Mouse (Mus musculus): ENCODE measurements around the gene Fam83d.
"Not testable (repeated sequence)": the region's sequence is repeated elsewhere in the genome, so short reads cannot be mapped to it uniquely, and the experiment has no call there.

The Fam83d gene

DNA sequence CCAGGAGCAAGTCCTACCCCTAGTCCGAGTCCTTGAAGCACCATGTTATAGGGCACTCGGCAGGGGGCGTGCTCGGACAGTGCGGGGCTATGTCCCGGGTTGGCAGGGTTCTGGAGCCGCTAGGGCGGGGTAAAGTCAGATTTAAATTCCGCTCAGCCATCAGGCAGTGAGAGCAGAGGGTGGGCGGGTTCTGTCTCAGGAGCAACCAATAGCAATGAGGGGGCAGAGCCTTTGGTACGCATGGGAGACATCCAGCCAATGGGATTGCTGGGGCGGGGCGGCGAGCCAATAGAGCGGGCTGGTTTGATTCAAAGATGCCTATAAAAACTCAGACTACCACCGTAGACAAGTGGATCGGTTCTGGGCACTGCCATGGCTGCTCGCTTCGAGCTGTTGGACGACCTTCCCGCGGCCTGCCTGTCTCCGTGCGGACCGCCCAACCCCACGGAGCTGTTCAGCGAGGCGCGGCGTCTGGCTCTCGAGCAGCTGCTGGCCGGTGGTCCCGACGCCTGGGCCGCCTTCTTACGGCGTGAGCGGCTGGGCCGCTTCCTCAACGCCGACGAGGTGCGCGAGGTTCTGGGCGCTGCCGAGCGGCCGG, at the start of gene Fam83d:
TSS of gene Fam83d (plus strand) at position 352 of the 598 bp plus-strand sequence.
- peak; percentile 94 to 97 for DNase-seq

DNA sequence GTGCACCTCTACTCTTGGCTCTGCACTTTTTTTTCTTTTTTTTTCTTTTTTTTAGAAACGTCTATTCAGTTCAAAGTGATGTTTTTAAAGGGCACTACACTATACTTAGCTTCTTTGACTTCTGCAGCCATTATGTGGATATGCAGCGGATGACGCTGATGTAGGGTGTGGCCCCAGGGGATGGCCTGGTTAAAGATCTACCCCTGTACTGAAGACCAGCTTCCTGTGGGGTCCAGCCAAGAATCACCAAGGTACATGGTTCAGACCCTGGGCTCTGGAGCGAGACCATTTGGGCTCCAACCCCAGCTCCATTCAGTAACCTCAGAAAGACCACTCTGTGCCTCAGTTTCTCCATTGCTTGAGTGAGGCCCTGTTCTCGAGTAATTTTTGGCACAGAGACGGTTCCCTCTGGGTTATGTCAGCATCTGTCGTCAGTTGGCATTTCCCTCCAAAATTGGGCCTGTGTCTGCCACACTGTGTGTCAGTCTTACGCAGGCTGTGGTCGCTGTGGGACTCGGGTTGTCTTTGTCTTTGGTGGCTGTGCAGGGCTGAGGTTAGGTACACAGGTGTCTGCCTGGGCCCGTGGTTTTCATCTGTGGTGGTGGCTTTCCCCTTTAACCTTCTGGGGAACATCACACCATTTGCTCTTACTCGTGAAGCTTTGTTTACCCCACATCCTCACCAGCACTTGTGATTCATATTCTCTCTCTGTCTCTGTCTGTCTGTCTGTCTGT, 48.9 kb upstream of the Fam83d start:
- no peak for DNase-seq

DNA sequence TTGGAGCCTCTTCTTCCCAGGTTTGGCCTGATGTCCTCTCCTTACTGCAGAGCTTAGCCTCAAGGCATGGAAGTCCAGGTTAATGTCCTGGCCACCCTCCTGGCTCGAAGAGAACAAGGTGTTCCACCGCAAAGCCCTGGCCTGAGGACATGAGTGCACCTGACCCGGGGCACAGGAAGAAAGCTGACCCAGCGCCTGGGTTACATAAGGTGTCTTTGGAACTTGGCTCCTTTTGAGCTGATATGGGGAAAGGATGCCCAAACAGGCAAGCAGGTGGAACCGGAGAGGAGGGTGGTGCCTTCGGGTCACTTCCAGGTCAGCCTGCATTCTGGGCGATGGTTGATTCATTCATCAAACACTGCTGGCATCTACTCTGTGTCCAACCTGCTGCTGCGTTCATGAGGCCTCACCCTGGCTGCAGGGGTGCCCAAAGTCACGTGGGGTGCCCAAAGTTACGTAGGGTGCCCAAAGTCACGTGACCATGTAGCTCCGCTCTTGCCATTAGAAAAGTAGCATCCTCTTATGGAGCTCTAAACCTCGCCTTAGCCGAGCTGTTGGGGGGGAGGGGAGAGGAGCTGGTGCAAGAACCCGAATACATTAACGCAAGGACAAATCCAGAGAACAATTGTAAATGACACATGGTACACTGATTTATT, 47.0 kb upstream of the Fam83d start:
- no peak for DNase-seq

DNA sequence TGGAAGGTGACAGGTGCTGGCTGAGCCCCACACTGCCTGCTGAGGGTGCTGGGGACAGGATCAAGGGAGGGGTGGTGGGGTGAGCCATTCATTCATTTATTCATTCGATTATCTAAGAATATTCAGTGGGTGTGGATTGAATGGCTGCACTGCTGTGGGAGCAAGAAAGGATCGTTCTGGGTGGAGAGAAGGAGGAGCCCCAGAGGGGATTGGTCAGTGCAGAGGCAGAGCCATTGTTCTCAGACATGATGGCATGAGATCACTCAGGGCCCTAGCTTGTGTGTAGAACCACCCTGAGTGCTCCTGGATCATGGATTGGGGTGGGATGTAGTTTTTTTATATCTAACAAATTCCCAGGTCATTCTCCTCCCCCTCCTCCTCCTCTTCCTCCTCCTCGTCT, 46.4 kb upstream of the Fam83d start:
- DNase-seq = no peak

DNA sequence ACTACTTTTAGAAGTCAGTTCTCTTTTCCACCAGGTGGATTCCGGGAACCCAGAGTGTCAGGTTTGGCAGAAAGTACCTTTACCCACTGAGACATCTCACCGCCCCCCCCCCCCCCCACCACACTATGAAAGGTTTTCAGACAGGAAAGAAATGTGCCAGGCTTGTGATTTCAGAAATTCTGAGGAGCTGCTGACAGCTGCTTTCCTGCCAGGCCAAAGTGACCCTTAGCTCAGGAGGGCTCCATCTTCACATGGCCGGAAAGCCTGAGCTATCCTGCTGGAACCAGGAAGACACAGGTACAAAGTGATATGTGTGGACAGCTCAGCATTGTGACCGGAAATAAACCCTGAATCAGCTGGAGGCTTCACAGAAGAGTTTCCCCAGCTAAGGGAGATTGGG, 45.8 kb upstream of the Fam83d start:
- no peak for DNase-seq

DNA sequence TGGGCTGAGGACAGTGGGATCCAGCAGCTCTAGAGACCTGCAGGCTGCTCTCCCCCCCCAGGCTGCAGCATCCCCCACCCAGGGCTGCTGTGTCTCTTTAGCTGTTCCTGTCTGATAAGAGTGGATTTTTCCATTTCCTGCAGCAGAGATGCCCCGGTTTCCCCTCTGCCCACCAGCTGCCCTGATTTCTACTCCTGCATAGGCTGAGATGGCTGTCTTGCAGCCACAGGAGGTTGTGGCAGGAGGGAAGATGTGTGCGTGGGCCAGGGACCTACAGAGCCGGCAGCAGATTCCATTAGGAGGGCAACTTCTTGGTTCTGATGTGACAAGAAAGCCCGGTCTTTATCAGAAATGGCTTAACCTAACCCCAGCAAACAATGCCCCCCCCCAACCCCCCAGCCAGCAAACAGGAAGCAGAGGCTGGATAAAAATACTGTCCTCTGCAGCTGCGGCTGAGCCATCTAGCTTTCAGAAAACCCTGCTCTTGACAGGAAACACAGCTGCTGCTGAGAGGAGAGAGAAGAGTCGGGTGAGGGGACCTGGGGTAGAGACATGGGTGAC, 44.8 kb upstream of the Fam83d start:
- DNase-seq = no peak

DNA sequence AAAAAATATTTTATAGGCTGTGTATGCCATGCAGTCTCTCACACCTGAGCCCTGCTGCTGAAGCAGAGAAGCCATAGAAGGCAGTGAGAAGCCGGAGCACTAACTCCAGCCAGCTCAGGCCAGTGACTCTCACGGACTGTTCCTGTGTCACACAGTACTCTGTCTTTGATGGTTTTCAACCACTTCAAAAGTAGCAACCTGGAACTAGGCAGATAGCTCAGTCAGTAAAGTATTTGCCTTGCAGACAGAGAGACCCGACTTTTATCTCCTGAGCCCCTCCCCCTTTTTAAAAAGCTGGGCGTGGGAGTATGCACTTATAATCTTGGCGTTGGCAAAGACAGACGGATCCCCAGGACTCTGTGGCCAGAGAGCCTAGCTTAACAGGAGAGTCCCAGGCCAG, 44.1 kb upstream of the Fam83d start:
- no peak for DNase-seq

DNA sequence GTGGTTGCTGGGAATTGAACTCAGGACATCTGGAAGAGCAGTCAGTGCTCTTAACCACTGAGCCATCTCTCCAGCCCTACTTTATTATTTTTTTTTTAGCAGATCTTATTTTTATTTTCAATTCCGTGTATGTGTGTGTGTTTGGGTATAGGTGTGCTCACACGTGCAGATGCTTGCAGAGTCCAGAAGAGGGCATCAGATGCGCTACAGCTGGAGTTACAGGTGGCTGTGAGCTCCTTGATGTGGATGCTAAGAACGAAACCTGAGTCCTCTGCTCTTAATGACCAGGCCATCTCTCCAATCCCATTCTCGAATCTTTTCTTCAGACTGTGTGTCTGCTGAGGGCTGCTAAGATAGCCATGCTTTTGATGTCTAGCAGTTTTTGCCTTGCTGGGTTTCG, 41.6 kb upstream of the Fam83d start:
- no peak for DNase-seq

DNA sequence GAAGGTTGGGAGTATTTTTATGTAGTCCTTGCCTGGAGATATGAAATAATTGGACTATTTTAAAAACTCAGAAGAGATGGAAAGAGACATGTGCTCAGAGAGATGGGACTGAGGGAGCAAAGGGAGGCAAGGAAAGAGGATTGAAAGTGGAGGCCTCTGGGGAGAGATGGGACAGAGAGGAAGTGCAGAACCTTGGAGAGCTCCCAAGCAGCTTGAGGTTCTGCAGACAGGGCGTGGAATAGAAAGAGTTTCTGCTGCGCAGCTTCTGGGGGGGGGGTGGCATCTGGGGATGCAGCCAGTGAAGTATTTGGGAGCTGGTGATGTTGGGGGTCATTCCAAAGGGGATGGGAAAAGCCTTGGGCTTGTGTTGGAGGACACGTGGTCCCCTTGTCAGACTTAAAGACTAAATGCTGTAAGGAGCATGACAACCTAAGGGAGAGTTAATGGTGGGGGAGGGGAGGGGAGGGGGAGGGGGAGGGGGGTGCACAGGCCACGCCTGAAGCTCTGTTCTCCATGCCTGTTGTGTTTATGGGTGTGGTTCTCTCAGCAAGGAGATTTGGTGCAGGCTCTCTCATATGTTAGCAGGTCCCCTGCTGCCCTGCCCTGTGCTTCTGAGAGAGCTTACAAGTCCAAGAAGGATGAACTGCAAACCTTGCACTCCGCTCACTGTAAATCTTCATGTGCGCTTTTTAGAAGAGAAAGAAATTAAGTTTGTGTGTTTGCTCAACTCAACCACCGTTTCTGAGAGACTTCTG, 39.7 kb upstream of the Fam83d start:
- DNase-seq = no peak

DNA sequence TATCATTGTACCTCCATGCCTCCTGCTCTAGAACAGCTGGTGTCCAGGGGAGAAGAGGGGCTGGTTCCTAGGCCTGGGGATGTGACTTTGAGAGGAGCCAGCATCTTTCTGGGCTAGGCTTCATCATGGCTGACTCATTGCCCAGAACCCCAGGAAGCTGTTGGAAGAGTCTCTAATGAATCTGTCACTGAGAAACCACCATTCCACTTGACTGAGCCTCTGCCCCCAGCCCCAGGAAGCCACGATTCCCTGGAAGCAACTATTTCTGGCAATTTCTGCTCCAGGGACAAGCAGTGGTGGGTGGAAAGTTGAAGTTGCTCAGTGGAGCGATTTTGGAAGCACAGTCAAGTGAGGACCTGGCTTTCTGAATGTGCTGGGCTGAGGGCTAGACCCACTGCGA, 37.0 kb upstream of the Fam83d start:
- DNase-seq = peak; percentile 75 to 78

DNA sequence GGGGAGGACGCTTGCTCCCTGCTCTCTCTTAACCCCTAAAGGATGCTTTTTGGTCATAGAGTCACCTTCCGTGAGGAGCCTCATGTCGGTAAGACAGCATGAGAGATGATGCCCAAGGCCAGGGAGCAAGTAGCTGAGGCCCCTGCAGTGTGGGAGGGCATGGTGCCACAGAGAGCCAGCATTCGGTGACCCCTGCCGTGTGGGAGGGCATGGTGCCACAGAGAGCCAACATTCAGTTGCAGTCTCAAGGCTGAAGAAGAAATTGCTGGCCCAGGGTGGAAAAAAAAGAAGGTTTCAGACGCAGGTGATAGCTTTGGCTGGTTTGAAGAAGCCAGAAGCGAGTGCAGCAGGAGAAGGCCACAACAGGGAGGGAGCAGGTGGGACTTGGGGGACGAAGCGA, 35.4 kb upstream of the Fam83d start:
- DNase-seq = peak; percentile 46 to 48

DNA sequence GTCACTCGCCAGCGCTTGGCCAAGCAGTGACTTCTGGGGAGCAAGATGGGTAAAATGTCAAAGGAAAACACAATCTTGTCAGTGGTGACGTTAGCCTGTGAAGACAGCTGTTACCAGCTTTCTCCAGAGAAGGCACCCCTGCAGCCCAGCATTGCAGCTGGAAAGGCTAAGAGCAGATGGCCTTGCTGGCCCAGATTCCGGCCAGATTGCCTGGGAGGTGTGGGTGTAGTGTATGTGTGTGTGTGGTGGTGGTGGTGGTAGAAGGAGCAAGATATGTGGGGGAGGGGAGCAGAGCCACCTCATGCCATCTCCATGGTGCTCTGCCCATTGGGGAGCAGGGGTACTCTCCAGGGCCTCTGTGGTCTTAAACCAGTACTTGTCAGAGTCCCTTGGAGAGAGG, 34.8 kb upstream of the Fam83d start:
- peak; percentile 26 to 40 for DNase-seq

DNA sequence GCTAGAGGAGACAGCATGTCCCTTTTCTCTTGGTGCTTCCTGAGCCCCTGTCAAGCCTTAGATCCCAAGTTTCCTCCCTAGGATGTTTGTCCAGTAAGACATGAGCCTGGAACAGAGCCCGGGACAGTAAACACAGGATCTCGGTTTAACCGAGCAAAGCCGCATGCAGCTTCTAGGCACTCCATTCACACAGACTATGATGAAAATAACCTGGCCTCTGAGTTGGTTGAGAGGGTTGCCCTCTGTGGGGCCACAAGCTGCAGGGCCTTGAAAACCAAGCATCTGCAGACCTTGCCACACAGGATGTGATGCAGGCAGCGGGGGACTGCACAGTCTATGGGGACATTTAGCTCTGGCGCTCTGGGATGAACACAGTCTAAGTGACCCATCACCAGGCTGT, 34.0 kb upstream of the Fam83d start:
- DNase-seq = no peak

DNA sequence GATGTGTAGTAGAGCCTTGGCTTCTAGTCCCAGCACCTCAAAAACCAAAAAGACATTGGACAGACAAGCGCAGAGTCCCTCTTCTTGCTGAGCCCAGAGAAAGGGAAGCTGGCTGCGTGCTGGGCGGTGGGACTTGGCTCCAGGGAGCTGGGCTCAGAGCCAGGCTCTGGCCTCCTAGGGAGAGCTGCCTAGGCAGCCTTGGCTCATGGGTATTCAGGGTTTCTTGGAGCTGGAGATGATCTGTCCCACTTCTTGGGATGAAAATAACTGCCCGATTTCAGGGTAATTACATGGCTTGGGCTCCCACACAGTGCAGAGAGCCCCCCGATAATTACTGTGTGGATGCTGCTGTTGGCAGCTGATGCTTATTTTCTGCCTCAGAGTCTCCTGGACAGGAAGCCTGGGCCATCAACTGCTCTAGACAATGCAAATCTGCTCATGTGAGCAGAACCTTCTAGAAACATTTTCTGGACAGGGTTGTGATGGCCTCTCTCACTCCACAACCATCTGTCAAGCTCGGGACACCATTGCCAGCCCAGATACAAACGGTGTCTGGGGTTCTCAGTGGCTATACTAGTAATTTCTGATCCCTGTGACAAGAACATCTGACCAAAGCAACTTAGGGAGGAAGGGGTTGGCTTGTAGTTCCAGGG, 33.3 kb upstream of the Fam83d start:
- DNase-seq = no peak

DNA sequence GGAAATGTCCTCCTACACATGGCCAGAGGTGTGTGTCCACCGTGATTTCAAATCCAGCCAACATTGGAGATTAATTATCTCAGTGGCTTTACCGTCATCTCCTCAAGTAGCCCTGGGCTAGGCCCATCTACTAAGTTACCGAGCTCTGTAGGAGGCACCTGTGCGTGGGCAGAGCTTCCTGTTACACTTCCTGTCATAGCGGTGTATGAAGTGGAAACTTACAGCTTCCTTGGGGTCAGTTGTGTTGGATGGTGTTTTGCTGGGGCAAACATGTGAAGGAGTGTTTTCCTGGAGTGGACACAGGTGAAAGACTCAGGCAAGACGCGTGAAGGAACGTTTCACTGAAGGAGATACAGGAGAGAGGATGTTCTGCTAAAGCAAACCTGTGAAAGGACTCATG, 32.6 kb upstream of the Fam83d start:
- DNase-seq = no peak

DNA sequence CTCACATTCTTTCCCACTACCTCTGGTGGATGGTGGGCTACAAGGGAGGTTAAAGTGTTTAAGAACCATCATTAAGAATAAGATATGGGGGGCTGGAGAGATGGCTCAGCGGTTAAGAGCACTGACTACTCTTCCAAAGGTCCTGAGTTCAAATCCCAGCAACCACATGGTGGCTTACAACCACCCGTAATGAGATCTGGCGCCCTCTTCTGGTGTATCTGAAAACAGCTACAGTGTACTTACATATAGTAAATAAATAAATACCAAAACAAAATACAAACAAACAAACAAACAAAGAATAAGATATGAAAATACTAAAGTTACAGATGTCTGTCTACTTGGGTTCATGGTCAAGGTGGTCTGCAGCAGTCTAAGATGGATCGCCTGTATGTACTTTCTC, 31.6 kb upstream of the Fam83d start:
- DNase-seq = not testable (repeated sequence)

DNA sequence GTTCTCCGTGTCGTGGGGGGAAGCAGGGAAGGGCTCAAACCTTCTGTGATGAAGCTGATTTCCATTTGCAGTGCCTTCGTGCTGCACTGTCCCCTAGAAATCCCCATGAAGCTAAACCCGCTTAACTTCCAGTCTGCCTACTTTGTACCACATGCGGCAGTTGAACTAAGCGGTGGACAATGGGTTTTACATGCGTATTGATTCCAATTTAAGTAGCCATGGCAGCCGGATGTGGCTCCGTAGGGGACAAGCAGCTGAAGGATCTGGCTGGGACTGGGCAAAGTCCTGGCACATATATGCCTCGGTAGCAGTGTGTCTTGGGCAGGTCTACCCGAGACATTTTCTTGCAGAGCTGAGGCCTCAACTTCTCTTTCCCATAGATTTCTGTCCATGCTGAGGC, 29.3 kb upstream of the Fam83d start:
- no peak for DNase-seq

DNA sequence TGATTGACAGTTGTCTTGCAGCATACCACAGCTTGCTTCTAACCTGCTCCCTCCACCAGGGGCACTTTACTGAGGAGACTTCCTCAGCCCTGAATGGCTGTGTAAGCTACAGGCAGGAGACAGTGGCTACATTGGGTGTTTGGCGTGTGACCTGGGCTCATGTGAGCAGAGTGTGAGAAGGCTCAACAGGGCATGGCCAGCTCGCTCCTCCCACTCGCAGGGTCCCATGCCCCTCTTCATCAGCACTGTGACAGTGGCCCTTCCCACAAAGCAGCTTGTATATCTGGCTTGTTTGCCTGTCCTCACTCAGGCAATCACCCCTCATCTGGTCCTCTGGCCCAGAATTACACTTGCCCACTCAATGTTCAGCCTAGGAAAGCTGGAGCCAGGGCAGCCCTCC, 28.8 kb upstream of the Fam83d start:
- no peak for DNase-seq

DNA sequence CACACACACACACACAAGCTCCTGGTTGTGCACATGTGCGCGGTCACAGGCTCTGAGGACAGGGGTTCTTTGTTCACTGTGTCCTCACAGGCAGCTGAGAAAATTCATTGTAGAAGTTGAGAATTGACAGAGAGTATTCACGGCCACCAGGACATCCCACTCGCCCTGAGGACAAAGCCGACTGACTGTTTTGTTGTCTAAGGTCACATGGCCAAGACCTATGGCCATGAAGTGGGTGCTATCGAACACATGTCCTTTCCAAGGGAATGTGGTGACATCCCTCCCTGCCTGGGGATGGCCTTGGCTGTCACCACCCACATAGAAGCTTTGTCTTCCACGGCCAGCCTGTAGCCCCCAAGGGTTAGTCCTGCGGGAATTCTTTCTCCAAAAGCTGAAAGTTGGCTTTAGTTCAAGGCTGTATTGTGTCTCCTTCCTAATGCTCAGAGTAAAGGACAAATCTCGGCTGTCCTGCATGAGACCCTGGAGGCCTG, 26.8 kb upstream of the Fam83d start:
- no peak for DNase-seq

DNA sequence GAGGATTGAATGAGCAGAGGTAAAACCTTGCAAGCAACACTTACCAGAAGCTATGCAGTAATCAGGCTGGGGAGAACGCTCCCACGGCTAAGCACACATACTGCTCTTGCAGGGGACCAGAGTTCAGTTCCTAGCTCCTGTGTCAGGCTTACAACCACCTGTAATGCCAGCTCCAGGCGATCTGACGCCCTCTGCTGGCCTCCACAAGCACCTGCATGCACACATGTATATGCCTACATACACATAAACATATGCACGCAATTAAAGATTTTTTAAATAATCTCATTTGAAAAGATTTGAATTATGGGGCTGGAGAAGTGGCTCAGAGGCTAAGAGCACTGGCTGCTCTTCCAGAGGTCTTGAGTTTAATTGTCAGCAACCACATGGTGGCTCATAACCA, 25.5 kb upstream of the Fam83d start:
- no peak for DNase-seq

DNA sequence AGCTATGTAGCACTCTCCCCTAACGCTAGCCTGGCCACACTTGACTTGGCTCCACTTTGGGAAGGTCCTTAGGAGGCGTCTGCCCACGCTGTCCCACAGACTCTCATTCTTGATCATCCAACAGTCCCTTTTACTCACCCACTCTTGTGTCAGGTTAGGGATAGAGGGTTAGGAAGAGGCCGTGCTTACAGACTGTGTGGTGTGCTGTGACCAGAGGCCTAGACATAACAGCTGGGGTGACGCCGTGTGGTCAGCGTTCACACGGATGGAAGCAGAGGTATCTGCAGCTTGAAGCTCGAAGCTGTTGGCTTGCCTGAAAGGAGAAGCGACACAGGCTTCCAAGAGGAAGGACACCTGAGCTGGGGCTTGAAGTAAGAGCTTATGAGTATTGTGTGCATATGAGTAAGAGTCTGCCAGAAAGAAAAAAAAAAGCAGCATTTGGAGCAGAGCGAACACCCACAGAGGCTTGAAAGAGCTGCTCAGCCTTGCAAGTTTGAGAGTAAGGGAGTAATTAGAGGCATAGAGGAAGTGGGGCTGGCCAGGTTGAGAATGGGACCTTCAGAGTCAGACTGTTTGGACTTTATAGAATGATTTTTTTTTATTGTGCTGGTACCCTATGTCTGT, 24.3 kb upstream of the Fam83d start:
- DNase-seq = no peak

DNA sequence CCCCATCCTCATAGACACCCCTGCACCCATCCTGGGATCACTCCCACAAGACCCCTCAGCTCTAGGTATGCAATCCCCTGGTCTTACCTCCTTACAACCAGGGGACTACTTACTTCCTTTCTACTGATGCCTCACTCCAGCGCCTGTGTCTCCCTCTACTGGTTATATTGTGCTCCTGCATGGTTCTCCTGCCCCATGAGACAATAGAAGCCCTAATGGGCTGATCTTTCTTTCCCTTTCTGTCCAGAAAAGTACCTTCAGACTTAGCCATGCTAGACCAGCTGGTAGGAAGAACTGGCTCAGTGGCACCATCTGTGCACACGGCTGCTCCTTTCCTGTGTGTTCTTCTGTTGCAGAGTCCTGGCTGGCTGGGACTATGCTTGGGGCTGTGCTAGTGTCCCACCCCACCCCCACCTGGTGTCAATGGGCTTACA, 22.8 kb upstream of the Fam83d start:
- DNase-seq = peak; percentile 48 to 60
